Mouse (Mus musculus) heart, adult 2 months (tissue): ENCODE data around the gene Ints11. TPM values are rescaled to one million over a fixed set of nuclear protein-coding genes. Genes with fewer than 3 reads are reported as not detected.

Experiments
- DNase-seq, 2 experiments: peaks; one replicate each; pipeline ENCODE4 v3.0.0; 2021
- H3K27ac ChIP-seq: fragments of 200-600 bp; 2 replicates; pipeline ENCODE4 v1.8.1; 2022
- H3K27me3 ChIP-seq: fragments of 200-500 bp; 2 replicates; pipeline ENCODE4 v1.6.1; 2012; ENCODE audit warnings: mild to moderate bottlenecking, low read length, inconsistent platforms, mixed read lengths; ENCODE audit not compliant: control insufficient read depth, insufficient read depth
- H3K36me3 ChIP-seq: fragments of 200-500 bp; 2 replicates; pipeline ENCODE4 v1.6.1; 2012; ENCODE audit warnings: low read length, inconsistent platforms; ENCODE audit not compliant: control insufficient read depth, insufficient read depth
- H3K4me1 ChIP-seq: fragments of 200-500 bp; 2 replicates; pipeline ENCODE4 v1.6.1; 2011; ENCODE audit warnings: low read length; ENCODE audit not compliant: control insufficient read depth, insufficient read depth
- H3K4me3 ChIP-seq: fragments of 200-600 bp; 2 replicates; pipeline ENCODE4 v1.8.1; 2022
- H3K79me2 ChIP-seq: fragments of 200-500 bp; replicated peaks from 2 replicates; pipeline ENCODE4 v1.6.1; 2012; ENCODE audit warnings: mild to moderate bottlenecking, inconsistent platforms, low read length, moderate library complexity, mixed read lengths; ENCODE audit not compliant: control insufficient read depth, insufficient read depth
- H3K9ac ChIP-seq: fragments of 200-500 bp; 2 replicates; pipeline ENCODE4 v1.6.1; 2012; ENCODE audit warnings: low read depth, mild to moderate bottlenecking, control low read depth, inconsistent platforms, low read length, mixed read lengths
- CTCF ChIP-seq: fragments of 200-600 bp; IDR thresholded peaks from 2 replicates; pipeline ENCODE4 v1.8.1; 2022; ENCODE audit warnings: antibody characterized with exemption, mild to moderate bottlenecking, moderate library complexity
- EP300 ChIP-seq: fragments of 200-500 bp; IDR thresholded peaks from 2 replicates; pipeline ENCODE4 v1.6.1; 2011; ENCODE audit warnings: low read depth, low read length, control low read depth; ENCODE audit not compliant: insufficient read depth
- POLR2A ChIP-seq: fragments of 200-500 bp; IDR thresholded peaks from 2 replicates; pipeline ENCODE4 v1.6.1; 2011; ENCODE audit warnings: mild to moderate bottlenecking, low read depth, low read length, control low read depth; ENCODE audit not compliant: insufficient read depth
- WGBS: fragments of 180-500 bp; shearing (Covaris S2); methylation state at CpG from one replicate; pipeline ENCODE4 v1.1.7; 2018; 5-methylcytosine and 5-hydroxymethylcytosine counted together
- intact Hi-C: fragments of 180-260 bp; cut with DNase I; formaldehyde crosslinking; loops from one replicate; pipeline ENCODE4 v1.15.1; 2025
- polyA plus RNA-seq: library from polyadenylated mRNA; depleted of rRNA; stranded (reverse); fragments of >200 nt; gene quantifications from 2 replicates; pipeline ENCODE4 v1.2.3, GENCODE M21; 2012
- total RNA-seq, 2 experiments: library from RNA; stranded (reverse); gene quantifications; 2 replicates each; pipeline ENCODE4 v1.2.3; 2021

Gene Ints11
- total and polyA plus RNA-seq, 3 experiments: 15.3 to 17.4 (median 15.8) TPM

GRCm38 (mm10) chr4:155895216-155895615 is 25.9 kb downstream of the Ints11 start:
- Histone ChIP-seq H3K36me3 (peaks cover 3% of the 10 kb centered on the region), H3K9ac (peak overlapping the region; percentile 7), H3K27ac (peak overlapping the region; percentile 76), H3K4me1 (peaks cover 27% of the 10 kb centered on the region), H3K79me2 (peaks cover 10% of the 10 kb centered on the region; the same call in 1 of the 2 replicates), H3K4me3 (peak overlapping the region; percentile 33), H3K27me3 (no peaks in the 10 kb centered on the region)
- TF ChIP-seq EP300 (no peak), POLR2A (0 out of 2 replicates have a peak, but pooled peaks have one; percentile 26)
- intact Hi-C loops: no loop called here
- WGBS: 27% methylated on average over 6 of the region's 6 CpGs
- peak; percentile 66 to 74 for DNase-seq

GRCm38 (mm10) chr4:155895826-155896225 is 26.5 kb downstream of the Ints11 start:
- no peak overlapping the region; the same call in 1 of the 2 replicates for H3K9ac ChIP-seq
- TF ChIP-seq EP300 (no peak), CTCF (no peak), POLR2A (no peak)
- peak overlapping the region; percentile 18; the same call in 1 of the 2 replicates for H3K27ac ChIP-seq
- DNase-seq: peak; percentile 5 to 18
- H3K36me3 ChIP-seq: peaks cover 3% of the 10 kb centered on the region
- peaks cover 10% of the 10 kb centered on the region; the same call in 1 of the 2 replicates for H3K79me2 ChIP-seq
- no peaks in the 10 kb centered on the region for H3K27me3 ChIP-seq
- peak overlapping the region; percentile 33; the same call in 1 of the 2 replicates for H3K4me3 ChIP-seq
- peaks cover 23% of the 10 kb centered on the region for H3K4me1 ChIP-seq
- WGBS: 57% methylated on average over 4 of the region's 4 CpGs
- intact Hi-C loops: no loop called here

- H3K36me3 ChIP-seq: peaks cover 5% of the 10 kb centered on the region
- H3K79me2 ChIP-seq: peaks cover 8% of the 10 kb centered on the region; the same call in 1 of the 2 replicates
- H3K27ac ChIP-seq: no peak overlapping the region
- H3K27me3 ChIP-seq: no peaks in the 10 kb centered on the region
- TF ChIP-seq EP300: no peak
- WGBS: 97% methylated on average over 12 of the region's 12 CpGs
- DNase-seq: peak in 1 of 2 experiments; percentile 13
- H3K4me1 ChIP-seq: peaks cover 28% of the 10 kb centered on the region
- no peak overlapping the region for H3K4me3 ChIP-seq
- H3K9ac ChIP-seq: no peak overlapping the region
- intact Hi-C loops: no loop called here
These were observed 27.1 kb downstream of the Ints11 start for GRCm38 (mm10) chr4:155896461-155896860.

- DNase-seq: no peak
- intact Hi-C loops: no loop called here
- no peak for TF ChIP-seq CTCF
- TF ChIP-seq EP300: no peak
- no peak for TF ChIP-seq POLR2A
- no peak overlapping the region for H3K9ac ChIP-seq
- H3K27me3 ChIP-seq: no peaks in the 10 kb centered on the region
- no peak overlapping the region for H3K4me3 ChIP-seq
- 0 out of 2 replicates have a peak, but pooled peaks cover under 1% of the 10 kb centered on the region for H3K79me2 ChIP-seq
- H3K27ac ChIP-seq: no peak overlapping the region
- H3K36me3 ChIP-seq: peaks cover 5% of the 10 kb centered on the region
- peaks cover 25% of the 10 kb centered on the region for H3K4me1 ChIP-seq
- WGBS: 100% methylated on average over 2 of the region's 2 CpGs
These were observed 29.0 kb downstream of the Ints11 start for GRCm38 (mm10) chr4:155898318-155898717.

GRCm38 (mm10) chr4:155899355-155899754 is 30.0 kb downstream of the Ints11 start:
- Histone ChIP-seq H3K36me3 (peaks cover 5% of the 10 kb centered on the region), H3K9ac (no peak overlapping the region), H3K4me1 (peaks cover 19% of the 10 kb centered on the region), H3K4me3 (no peak overlapping the region), H3K79me2 (no peaks in the 10 kb centered on the region), H3K27me3 (no peaks in the 10 kb centered on the region), H3K27ac (no peak overlapping the region)
- intact Hi-C loops: no loop called here
- TF ChIP-seq CTCF (no peak), EP300 (no peak), POLR2A (no peak)
- DNase-seq: peak in 1 of 2 experiments; percentile 2
- 90% methylated on average over 7 of the region's 7 CpGs for WGBS

- no peak overlapping the region for H3K9ac ChIP-seq
- H3K27me3 ChIP-seq: no peaks in the 10 kb centered on the region
- intact Hi-C loops: no loop called here
- no peak overlapping the region for H3K4me3 ChIP-seq
- no peaks in the 10 kb centered on the region for H3K79me2 ChIP-seq
- 7% methylated on average over 3 of the region's 3 CpGs for WGBS
- H3K36me3 ChIP-seq: peaks cover 2% of the 10 kb centered on the region; the same call in 1 of the 2 replicates
- no peak for TF ChIP-seq POLR2A
- TF ChIP-seq EP300: 0 out of 2 replicates have a peak, but pooled peaks have one; percentile 38
- H3K4me1 ChIP-seq: peaks cover 5% of the 10 kb centered on the region; the same call in 1 of the 2 replicates
- peak; percentile 47 to 58 for DNase-seq
- no peak overlapping the region for H3K27ac ChIP-seq
These were observed 31.9 kb downstream of the Ints11 start for GRCm38 (mm10) chr4:155901205-155901604.
